Mouse (Mus musculus): Measurements from ENCODE around the gene Mon2.
"Not testable (repeated sequence)": the region's sequence is repeated elsewhere in the genome, so short reads cannot be mapped to it uniquely, and the experiment has no call there.

The Mon2 gene

GRCm38 (mm10) chr10:122994402-122995107 is 81.8 kb downstream of the Mon2 start:
- DNase-seq (ENCODE audit: low spot score in 2 of 2), result no peak

GRCm38 (mm10) chr10:122991648-122992047 is 84.7 kb downstream of the Mon2 start:
- DNase-seq (ENCODE audit: low spot score in 2 of 2), result no peak

DNA sequence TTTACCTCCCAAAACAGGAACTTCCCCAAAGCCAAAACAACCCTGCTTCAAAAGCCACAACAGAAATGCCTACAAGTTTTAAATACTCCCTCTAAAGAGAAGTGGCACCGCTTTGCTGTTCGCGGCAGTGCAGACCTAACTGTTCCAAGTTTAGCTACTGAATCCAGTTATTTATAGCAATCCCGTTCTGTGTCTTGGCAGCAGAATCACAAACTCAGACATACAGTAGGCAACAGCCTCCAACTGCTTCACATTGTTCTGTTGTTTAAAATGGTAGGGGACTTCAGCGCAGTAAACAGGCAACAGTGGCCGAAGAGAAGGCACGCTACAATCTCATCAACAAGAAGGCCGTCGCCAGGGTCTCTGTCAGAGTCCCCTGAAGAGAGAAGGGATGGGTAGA is 85.3 kb downstream of the Mon2 start:
- no peak for DNase-seq (ENCODE audit: low spot score in 2 of 2)

- no peak for DNase-seq (ENCODE audit: low spot score in 2 of 2)
Measured at GRCm38 (mm10) chr10:122990606-122991005, 85.7 kb downstream of the Mon2 start.

DNA sequence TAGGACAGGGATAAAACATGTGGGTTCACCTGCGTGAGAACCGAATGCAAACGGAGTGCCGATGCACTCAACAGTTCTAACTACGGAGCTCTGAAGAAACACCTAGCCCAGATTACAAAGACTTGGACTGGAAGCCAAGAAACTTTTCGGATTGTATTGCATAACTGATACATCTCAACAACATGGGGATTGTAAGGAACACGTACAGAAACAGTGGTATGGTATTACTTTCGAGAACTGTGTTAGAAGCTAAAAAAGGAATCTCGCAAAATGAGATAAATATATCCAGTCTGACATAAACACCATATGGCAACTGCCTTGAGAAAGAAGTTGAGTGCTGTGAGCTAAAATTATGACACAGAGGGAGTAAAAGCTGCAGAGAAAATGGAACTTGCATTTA is 86.4 kb downstream of the Mon2 start:
- DNase-seq (ENCODE audit: low spot score in 2 of 2), result no peak

- no peak for DNase-seq (ENCODE audit: low spot score in 2 of 2)
Measured at GRCm38 (mm10) chr10:122988372-122988771, 87.9 kb downstream of the Mon2 start.

- peak in 1 of 2 experiments; percentile 8 for DNase-seq (ENCODE audit: low spot score in 2 of 2)
Measured at GRCm38 (mm10) chr10:122987671-122988128, 88.6 kb downstream of the Mon2 start.

GRCm38 (mm10) chr10:122986320-122987225 is 89.7 kb downstream of the Mon2 start:
- peak; percentile 70 to 71 for DNase-seq (ENCODE audit: low spot score in 2 of 2)

DNA sequence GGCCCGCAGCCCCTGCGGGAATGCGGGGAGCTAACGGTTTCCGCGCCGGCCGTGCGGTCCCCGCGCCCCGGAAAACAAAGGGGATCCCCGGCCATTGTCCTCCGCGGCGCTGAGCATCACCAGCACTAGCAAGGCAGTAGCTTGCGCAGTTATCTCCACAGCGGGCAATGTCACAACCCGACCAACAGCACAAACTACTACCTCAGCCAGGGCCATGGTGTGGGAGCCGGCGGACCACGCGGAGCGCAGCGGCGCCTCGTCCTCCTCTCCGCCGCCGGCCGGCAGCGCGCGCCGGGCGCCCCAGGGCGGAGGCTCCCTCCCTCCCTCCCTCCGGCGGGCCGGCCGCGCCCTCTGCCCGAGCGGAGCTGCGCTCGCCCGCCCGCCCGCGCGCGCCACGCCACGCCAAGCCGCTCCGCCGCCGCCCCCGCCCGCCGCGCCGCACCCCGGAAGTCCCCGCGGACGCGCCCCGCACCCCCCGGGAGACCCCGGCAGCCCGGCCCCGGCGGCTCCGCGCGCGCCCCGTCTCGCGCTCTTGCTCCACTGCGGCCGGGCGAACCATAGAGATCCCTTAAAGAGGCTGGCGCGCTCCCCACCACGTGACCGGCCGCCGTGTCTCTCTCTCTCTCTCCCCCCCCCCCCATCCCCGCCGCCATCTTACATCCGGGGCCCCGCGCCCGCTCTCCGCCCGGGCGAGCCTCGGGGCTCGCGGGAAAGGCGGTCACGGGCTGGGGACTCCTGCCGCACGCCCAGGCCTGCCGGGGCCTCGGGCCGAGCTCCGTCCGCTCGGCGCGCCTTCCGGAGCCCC is 90.6 kb downstream of the Mon2 start:
- DNase-seq (ENCODE audit: low spot score in 2 of 2), result peak; percentile 66 to 76

DNA sequence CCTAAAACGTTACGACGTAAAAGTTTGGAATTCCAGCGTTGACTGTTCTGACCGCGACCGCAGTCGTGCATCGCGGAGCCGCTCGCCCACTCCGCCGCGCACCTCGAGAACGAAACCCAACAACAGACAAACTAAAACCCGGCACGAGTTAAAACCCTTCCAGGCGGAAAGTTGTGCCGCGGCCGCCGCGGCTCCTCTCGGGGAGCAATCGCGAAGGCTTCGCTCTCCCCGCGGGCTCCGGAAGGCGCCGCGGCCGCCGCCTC is 91.1 kb downstream of the Mon2 start:
- no peak for DNase-seq (ENCODE audit: low spot score in 2 of 2)

DNA sequence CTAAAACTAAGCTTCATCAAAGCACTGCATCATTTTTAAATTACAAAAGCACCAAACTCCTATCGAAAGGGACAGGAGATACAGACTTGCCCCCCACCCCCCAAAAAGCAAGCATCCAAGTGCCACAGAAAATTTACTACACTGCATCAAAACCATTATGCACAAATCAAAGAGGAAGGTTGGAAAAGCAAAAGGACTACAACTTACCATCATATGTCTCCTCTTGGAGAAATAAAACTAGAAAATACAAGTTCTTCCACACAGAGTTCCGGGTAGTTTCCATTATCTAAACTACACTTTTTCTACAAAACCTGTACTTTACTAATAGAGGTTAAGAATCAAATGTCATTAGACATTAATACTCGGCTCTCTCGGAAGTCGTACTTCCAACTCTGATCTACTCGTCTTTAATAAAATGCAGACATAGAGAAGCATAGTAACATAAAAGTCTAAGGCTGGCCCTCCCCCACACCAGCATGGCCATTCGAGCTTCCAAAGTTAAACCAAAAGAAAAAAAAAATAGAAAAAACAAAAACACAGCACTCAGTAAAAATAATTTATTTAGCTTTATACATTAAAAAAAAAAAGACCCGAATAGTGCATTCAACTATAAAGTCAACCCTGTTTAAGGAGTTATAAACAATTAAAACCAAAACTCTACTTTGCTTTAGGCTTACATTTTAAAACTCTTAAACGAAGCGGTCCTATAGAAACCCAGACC is 91.6 kb downstream of the Mon2 start:
- no peak for DNase-seq (ENCODE audit: low spot score in 2 of 2)

- no peak for DNase-seq (ENCODE audit: low spot score in 2 of 2)
Measured at GRCm38 (mm10) chr10:122983579-122984530, 92.5 kb downstream of the Mon2 start.

DNA sequence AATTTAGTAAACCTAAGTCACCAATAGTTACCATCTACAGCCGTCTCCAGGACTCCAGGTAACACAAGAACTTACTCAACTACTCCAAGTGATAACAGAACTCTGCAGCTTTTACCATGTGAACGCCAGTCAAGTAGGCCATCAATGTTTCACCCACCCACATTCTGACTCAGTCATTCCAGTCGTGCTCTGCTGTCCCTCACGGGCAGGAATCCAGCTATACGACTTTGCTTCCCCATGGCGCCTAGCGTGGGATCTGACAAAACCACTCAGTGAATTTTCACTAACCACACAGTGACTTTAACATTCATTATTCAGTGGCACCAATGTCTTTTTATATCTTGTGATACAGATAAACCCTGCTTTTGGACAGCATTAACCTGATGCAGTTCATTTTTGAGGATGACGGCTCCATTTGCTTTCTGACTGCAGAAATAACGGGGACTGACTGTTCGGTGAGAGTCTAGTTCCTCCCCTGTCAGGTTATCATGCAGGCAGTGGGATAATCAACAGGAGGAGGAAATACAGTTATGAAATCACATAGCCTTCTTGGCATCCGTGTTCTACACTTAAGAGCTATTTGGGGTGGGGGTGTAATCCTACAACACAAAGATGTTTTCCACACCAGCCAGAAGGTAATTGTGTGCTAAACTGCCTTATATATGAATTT is 93.3 kb downstream of the Mon2 start:
- no peak for DNase-seq (ENCODE audit: low spot score in 2 of 2)

DNA sequence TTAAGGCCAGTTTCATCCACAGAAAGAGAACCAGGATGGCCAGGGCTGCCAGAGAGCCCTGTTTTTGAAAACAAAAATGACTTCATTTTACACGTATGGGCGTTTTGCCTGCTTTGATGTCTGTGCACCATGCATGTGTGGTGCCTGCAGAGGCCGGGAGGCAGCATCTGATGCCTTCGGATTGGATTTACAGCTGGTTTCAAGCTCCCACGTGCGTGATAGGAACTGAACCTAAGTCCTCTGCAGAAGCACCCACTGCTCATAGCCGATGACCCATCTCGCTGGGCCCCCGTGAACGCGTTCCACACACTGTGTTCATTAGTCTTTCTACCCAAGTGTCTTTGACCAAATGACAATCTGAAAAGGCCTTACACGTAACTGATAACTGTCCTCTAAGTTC is 96.2 kb downstream of the Mon2 start:
- DNase-seq (ENCODE audit: low spot score in 2 of 2), result no peak

DNA sequence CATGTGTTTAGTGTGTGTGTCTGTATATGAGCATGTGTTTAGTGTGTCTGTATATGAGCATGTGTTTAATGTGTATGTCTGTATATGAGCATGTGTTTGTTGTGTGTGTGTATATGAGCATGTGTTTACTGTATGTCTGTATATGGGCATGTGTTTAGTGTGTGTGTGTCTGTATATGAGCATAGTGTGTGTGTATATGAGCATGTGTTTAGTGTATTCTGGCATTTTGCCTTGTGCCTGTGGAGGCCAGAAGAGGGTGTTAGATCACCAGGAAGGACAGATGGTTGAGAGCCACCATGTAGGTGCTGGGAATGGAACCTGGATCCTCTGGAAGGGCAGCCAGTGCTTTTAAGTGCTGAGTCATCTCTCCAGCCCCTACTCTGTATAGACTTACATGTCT is 96.9 kb downstream of the Mon2 start:
- no peak for DNase-seq (ENCODE audit: low spot score in 2 of 2)

DNA sequence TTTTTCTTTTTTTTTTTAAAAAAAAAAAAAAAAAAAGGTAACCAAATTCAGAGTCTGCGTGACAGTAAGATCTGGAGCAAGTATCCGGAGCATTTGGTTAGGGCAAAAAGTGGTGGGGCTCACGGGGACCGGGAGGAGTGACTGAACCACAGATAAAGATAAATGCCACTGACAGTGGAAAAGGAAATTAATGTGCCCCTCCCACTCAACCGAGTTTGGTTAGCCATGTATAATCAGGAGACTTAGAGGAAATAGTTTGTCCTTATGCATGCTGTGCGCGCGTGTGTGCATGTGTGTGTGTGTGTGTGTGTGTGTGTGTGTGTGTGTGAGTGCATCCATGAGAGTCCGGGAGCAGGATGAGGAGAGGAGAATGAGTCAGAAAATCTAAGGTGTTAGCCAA is 100.3 kb downstream of the Mon2 start:
- no peak for DNase-seq (ENCODE audit: low spot score in 2 of 2)

- DNase-seq (ENCODE audit: low spot score in 2 of 2), result no peak
Measured at GRCm38 (mm10) chr10:122973241-122973640, 103.1 kb downstream of the Mon2 start.

DNA sequence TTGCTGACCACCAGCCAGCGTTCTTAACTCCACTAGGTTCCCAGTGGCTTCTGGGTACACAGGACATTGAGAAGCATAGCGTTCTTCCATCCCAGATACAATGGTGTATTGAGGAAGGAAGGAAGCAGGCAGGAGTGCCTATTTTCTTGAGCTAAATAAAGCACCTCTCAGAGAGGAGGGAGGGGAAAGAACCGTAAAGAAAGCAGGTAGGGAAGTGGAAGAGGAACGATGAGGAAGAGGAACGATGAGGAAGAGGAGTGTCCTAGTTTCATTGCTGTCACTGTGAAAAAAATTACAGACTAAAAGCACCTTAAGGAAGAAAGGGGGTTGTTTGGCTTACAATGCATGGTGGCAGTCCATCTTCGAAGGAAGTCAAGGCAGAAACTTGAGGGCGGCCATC is 106.1 kb downstream of the Mon2 start:
- DNase-seq (ENCODE audit: low spot score in 2 of 2), result no peak

DNA sequence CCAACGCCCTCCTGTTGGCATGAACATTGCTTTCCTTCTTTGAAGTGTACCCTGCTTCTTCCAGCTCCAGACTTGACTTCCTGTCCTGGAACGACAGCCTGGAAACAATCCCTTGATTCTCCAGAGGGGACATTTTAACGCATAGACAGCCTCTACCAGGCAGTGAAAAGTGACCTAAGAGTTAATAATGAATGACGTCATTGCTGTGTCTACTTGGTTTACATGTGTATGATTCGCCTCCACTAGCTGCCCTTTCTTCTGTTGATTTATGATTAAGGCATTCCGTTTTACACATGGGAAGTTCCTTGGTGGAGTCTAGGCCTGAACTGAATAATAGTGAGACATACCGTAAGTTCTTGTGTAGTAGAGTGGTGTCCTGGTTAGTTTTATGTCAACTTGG is 109.9 kb downstream of the Mon2 start:
- DNase-seq (ENCODE audit: low spot score in 2 of 2), result no peak

- not testable (repeated sequence) for DNase-seq (ENCODE audit: low spot score in 2 of 2)
Measured at GRCm38 (mm10) chr10:122965650-122966049, 110.7 kb downstream of the Mon2 start.
